Mouse (Mus musculus) telencephalon, adult 2 months (tissue): ENCODE data around the gene Olfr617.
"Not testable (repeated sequence)": the region's sequence is repeated elsewhere in the genome, so short reads cannot be mapped to it uniquely, and the experiment has no call there.

Experiments
- DNase-seq: peaks from one replicate; pipeline ENCODE4 v3.0.0-alpha.2; 2011; ENCODE audit warnings: low read depth, low spot score

The Olfr617 gene

GRCm38 (mm10) chr7:103572761-103573160 is at the start of gene Olfr617:
Gene Olfr617 (plus strand): TSS chr7:103573061.
- DNase-seq, result no peak

GRCm38 (mm10) chr7:103542617-103543016 is 30.2 kb upstream of the Olfr617 start, which contains the start of gene Olfr612:
Gene Olfr612 (minus strand): TSS chr7:103542717.
- not testable (repeated sequence) for DNase-seq

DNA sequence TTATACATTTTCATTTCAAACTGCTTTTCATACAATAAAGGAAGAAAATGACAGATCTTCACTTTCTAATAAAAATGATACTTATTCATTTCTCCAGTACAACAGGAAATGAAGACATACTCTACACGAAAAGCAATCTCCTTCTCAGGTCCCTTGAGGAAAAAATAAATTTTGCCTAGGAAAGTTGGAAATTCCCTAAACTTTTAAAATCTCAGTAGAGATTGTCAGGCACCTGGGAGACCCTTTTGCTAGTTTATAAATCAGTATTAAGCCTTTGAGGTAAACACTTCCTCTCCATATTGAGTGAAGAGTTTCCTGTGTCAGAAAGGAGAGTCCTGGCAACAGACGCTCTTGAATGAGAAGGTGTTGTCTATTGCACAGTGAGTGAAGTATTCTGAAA is 25.1 kb upstream of the Olfr617 start, which contains the start of gene Olfr613:
Gene Olfr613, plus strand, starts transcription at position 301 of the 400 bp plus-strand sequence.
- DNase-seq, result no peak

GRCm38 (mm10) chr7:103555779-103556178 is 17.1 kb upstream of the Olfr617 start, which contains the start of gene Olfr615:
Gene Olfr615 (plus strand): TSS chr7:103556079.
- DNase-seq, result no peak

DNA sequence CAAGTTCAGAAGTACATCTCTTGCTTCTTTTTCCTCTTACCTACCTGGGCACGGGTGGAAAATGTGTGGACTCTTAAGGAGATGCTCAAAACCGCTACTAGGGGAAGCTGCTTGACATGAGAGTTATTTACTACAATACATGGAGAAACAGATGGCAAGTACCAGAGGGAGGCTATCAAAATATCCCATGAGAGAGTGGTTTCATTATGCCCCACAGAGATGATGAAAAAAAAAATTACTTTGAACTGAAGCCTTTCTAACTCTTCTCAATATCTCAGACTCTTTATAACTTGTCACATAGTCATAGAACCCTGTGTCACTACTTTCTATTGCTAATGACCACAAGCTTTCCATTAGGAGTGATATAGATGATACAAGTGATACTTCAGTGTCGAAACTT is 3.8 kb upstream of the Olfr617 start, which contains the start of gene Olfr616:
Gene Olfr616, minus strand, starts transcription at position 101 of the 400 bp plus-strand sequence.
- DNase-seq, result no peak

DNA sequence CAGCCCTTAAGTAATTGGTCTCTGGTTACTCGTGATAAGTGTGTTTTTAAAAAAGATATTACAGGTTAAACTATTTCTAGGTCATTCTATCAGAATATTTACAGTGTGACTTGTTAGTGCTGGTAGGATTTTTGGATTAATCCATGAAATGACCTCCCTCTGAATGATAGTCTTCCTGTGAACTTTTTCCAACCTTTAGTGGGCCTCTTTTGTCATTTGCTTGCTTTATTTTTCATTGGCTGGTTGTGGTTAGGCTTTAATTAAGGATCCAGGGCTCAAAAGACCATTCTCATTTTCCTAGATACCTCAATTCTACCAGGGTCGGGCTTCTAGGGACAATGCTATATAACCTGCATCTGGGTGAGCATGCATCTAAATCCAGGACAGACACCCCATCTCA is 16.9 kb downstream of the Olfr617 start, which contains the start of gene Olfr618:
Gene Olfr618, plus strand, starts transcription at position 301 of the 400 bp plus-strand sequence.
- DNase-seq, result no peak

DNA sequence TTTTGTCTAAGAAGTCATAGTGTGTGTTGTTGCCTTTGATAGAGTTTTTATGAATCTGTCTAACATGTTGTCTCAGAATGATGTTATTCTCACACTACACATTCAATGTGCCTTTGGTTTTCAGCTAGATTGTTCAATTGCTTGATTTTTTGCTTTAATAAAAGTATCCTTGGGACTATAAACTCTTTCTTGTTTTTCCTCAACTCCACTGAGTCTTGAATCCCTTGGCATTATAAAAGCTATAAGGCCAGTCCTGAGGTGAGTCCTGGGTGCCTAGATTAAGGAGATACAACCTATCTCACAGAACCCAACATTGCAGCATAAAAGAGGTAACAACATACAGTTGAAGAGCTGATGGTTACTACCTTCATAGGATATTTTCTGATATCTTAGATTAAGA is 27.4 kb downstream of the Olfr617 start, which contains the start of gene Olfr619:
Gene Olfr619, plus strand, starts transcription at position 301 of the 400 bp plus-strand sequence.
- DNase-seq, result no peak

DNA sequence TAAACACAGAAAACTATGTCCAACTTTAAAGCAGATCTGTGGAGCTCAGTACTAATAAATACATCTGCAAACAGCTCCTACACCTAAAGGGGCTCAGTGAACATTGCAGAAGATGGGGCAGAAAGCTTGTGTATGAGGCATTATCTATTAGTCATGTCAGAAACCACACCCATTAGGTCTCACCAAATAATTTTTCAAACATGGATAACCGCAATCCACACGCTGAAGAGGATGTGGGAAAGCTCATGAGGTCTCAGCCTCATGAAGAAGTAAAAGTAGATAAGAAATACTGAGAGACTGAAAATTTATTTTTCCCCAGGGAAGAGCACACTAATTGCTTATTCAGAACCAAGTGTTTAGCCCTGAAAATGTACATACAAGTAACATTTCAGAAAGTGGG is 34.6 kb downstream of the Olfr617 start:
- DNase-seq, result no peak

GRCm38 (mm10) chr7:103612434-103612833 is 39.6 kb downstream of the Olfr617 start, which contains the start of gene Olfr620:
Gene Olfr620 (minus strand): TSS chr7:103612534.
- no peak for DNase-seq
